Comparison of ENCODE assay signal across 8 mouse cellular contexts in the genomic region with DNA sequence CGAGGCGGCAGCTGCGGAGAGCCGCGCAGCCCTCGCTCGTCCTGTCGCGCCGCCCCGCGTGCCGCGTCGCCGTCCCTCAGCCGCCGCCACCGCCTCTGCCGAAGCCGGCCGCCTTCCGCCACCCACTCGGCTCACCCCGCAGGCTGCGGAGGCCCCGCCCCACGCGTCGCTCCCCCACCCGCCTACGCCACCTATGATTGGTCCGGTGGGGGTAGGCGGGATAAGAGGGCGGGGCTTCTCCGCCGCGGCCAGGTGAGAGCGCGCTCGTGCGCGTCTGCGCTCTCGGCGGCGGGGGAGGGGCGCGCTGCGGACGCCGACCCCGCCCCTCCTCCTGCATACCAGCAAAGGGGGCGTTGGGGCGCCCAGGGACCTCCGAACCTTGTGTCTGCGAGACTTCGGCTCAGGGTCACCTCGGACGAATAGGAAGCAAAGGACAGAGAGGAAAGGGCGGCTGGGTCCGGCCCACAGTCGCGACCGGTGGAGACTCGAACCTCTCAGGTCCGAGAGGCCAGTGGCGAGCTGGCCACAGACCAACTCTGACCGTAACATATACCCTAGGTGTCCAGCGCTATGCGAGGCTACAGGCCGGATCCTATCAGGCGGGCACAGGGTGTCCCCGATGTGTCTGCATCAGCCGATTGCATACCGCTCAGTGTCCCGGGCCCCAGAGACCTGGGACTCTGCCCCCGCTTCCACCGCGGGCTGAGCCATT. TPM values are rescaled to one million over a fixed set of nuclear protein-coding genes. Genes with fewer than 3 reads are reported as not detected.
A peak's percentile ranks its signal among the peaks of the same experiment; 100 is the strongest.
DNase-seq lines count a peak whose midpoint lies in the region; ATAC-seq lines count a peak whose summit lies in the region.

A gene (minus strand): TSS at position 141 of the 712 bp plus-strand sequence.

- ATAC-seq in megakaryocyte, adult 5-6 weeks (ENCODE audit: poor library complexity, severe bottlenecking): peak; percentile 95

- intact Hi-C loops in gastrocnemius, postnatal 14 days (cut with DNase I; ENCODE audit: low total_unique reads): no loop called here

- DNase-seq in adrenal gland, adult (ENCODE audit: inconsistent age in 2 of 2, low spot score in 1 of 2): peak; percentile 95 to 97
- peak; percentile 88 for DNase-seq in embryo, embryonic 10 days (ENCODE audit: low spot score)
- peak; percentile 91 for DNase-seq in gastrocnemius, postnatal 14 days
- peak; percentile 96 for DNase-seq in induced T-regulatory cell, adult 2 months (ENCODE audit: low read depth)
- peak; percentile 69 to 87 for DNase-seq in left cerebral cortex, adult 8-10 months (ENCODE audit: low spot score in 2 of 2)
- DNase-seq in right cerebral cortex, adult 18-20 months: peak; percentile 89
- DNase-seq in urinary bladder, adult 2 months (ENCODE audit: low spot score): peak; percentile 82

RNA-seq across cellular contexts. Expression of the gene that starts here (rescaled TPM):
- total RNA-seq in gastrocnemius, postnatal 14 days (2021): 1 to 10 TPM; 8.5 to 9.0 TPM
- total RNA-seq in left cerebral cortex, adult 8-10 months (2022): 10 to 100 TPM; 56.1 to 61.6 (median 58.2) TPM
- 3.8 and 6.9 TPM in 2 replicates for total RNA-seq in megakaryocyte, adult 5-6 weeks (2015)
- 2.8 and 3.3 TPM in 2 replicates for total RNA-seq in megakaryocyte, adult 5-6 weeks (2017)
- polyA plus RNA-seq in urinary bladder, adult 2 months (2012; rRNA removed): 16.6 and 24.9 TPM in 2 replicates

Comparison
In these comparisons a context has a peak if more than half of its experiments do, and no peak if none do; other contexts are left out.
1. Peak in every context shown above with its lines: DNase-seq and ATAC-seq.
2. RNA of the gene that starts here (total RNA-seq): 56.1 to 61.6 TPM in left cerebral cortex, adult 8-10 months; 8.5 to 9.0 TPM in gastrocnemius, postnatal 14 days and 2.8 to 6.9 TPM in megakaryocyte, adult 5-6 weeks; every median in the first group is over 4 times any median in the second.